Mouse (Mus musculus) mammary gland, adult 2 months (tissue): Measurements from ENCODE around the gene Cpxm1. TPM values are rescaled to one million over a fixed set of nuclear protein-coding genes. Genes with fewer than 3 reads are reported as not detected.

Experiments used
- polyA plus RNA-seq: library from polyadenylated mRNA; depleted of rRNA; stranded (reverse); fragments of >200 nt; gene quantifications from 2 replicates; pipeline ENCODE4 v1.2.3, GENCODE M21; 2012; ENCODE audit warnings: low replicate concordance; rRNA removed

The Cpxm1 gene
- polyA plus RNA-seq = 67.7 and 77.2 TPM in 2 replicates

GRCm38 (mm10) chr2:130397186-130397985, at the start of gene Cpxm1:
Gene Cpxm1 (minus strand): TSS chr2:130397574.

GRCm38 (mm10) chr2:130424126-130424853, 26.9 kb upstream of the Cpxm1 start, which contains the start of the genes Vps16 and Pced1a:
Gene Vps16 (plus strand): TSS chr2:130424339.
Gene Pced1a (minus strand): TSS chr2:130424701.

GRCm38 (mm10) chr2:130406178-130406577, 8.8 kb upstream of the Cpxm1 start, which contains the start of gene Tmem239:
Gene Tmem239 (plus strand): TSS chr2:130406478.

GRCm38 (mm10) chr2:130404939-130405338, 7.6 kb upstream of the Cpxm1 start, which contains the start of the genes Gm28372 and 1700020A23Rik:
Gene Gm28372 (plus strand): TSS chr2:130405239.
Gene 1700020A23Rik (plus strand): TSS chr2:130405259.

Other genes with a start within 250 kb of the Cpxm1 start
- gene Snrpb, start 218.2 kb downstream of the Cpxm1 start, polyA plus RNA-seq = 223 and 260 TPM in 2 replicates
- gene Tmc2, start 202.4 kb downstream of the Cpxm1 start, polyA plus RNA-seq = not detected in 2 replicates
- gene Nop56, start 123.1 kb downstream of the Cpxm1 start, polyA plus RNA-seq = 43.7 and 72.1 TPM in 2 replicates
- gene Idh3b, start 113.0 kb downstream of the Cpxm1 start, polyA plus RNA-seq = 237 and 433 TPM in 2 replicates
- 1.6 and 2.6 TPM in 2 replicates for gene Ebf4, start 102.4 kb downstream of the Cpxm1 start, polyA plus RNA-seq
- not detected in 2 replicates for gene Gm28372, start 7.7 kb upstream of the Cpxm1 start, polyA plus RNA-seq
- not detected in 2 replicates for gene 1700020A23Rik, start 7.7 kb upstream of the Cpxm1 start, polyA plus RNA-seq
- gene Tmem239, start 8.9 kb upstream of the Cpxm1 start, polyA plus RNA-seq = not detected in 2 replicates
- 61.1 and 100 TPM in 2 replicates for gene Vps16, start 26.8 kb upstream of the Cpxm1 start, polyA plus RNA-seq
- gene Pced1a, start 27.1 kb upstream of the Cpxm1 start, polyA plus RNA-seq = 44.2 and 51.1 TPM in 2 replicates
- 60.0 and 66.0 TPM in 2 replicates for gene Ptpra, start 52.7 kb upstream of the Cpxm1 start, polyA plus RNA-seq
- 43.1 and 102 TPM in 2 replicates for gene Mrps26, start 166.2 kb upstream of the Cpxm1 start, polyA plus RNA-seq
- 0.44 TPM in 1 of 2 replicates, not detected in the other for gene Oxt, start 178.6 kb upstream of the Cpxm1 start, polyA plus RNA-seq
- not detected in 2 replicates for gene Avp, start 185.0 kb upstream of the Cpxm1 start, polyA plus RNA-seq
- 1.1 and 2.6 TPM in 2 replicates for gene Fastkd5, start 232.5 kb upstream of the Cpxm1 start, polyA plus RNA-seq
- gene Ubox5, start 232.5 kb upstream of the Cpxm1 start, polyA plus RNA-seq = 6.6 and 7.8 TPM in 2 replicates
- 9.7 and 11.4 TPM in 2 replicates for gene Lzts3, start 245.2 kb upstream of the Cpxm1 start, polyA plus RNA-seq